ENCODE assay signal across 20 mouse cellular contexts in genomic region chr16:10790702-10791101, GRCm38 (mm10). TPM values are rescaled to one million over a fixed set of nuclear protein-coding genes. Genes with fewer than 3 reads are reported as not detected.
DNase-seq lines count a peak whose midpoint lies in the region; TF ChIP-seq lines count a peak whose summit lies in the region.
"Had no signal": no experiment of that assay in that cellular context is flagged by ENCODE, and none has a peak within 500 bp of the region (broad histone marks: within the 10 kb centered on the region; RNA-seq: fewer than 3 reads in every experiment).

Gene Prm3 (minus strand): TSS chr16:10790914.

- H3K27ac ChIP-seq in testis, adult 2 months (ENCODE audit: control insufficient read depth, insufficient read depth, low read depth, low read length), result peak within 1 kb of the TSS; percentile 88

- H3K4me1 ChIP-seq in testis, adult 2 months (ENCODE audit: control insufficient read depth, insufficient read depth, low read length), result peaks cover 10% of the 10 kb centered on the region

- H3K4me3 ChIP-seq in testis, adult 2 months (ENCODE audit: control insufficient read depth, low read depth, low read length), result peak within 1 kb of the TSS; percentile 89

- DNase-seq in testis, postnatal 14 days (ENCODE audit: low spot score), result no peak
- DNase-seq: adrenal gland, adult 2 months; adrenal gland, adult 8-10 months; adrenal gland, postnatal 10 days; adrenal gland, postnatal 14 days; adrenal gland, postnatal 25 days; adrenal gland, postnatal 36 days; B cell, adult 2 months; cerebellum, adult 11 months; cerebellum, adult 11-12 months; cerebellum, adult 18-20 months; cerebellum, adult 2 months had no signal

- TF ChIP-seq CTCF in testis, adult 2 months (IDR thresholded peaks at IDR 0.05; ENCODE audit: control insufficient read depth, insufficient read depth, insufficient replicate concordance, low read depth, low read length), result no peak

- peak; percentile 94; the same call in 1 of the 2 replicates for TF ChIP-seq POLR2A in testis, adult 2 months (IDR thresholded peaks at IDR 0.05; ENCODE audit: control insufficient read depth, low read depth, low read length)

- H3K27me3 ChIP-seq in testis, adult 2 months (ENCODE audit: control insufficient read depth, insufficient read depth, low read length), result no peaks in the 10 kb centered on the region
- H3K27me3 ChIP-seq: CH12.LX, Patski had no signal

- no peaks in the 10 kb centered on the region for H3K36me3 ChIP-seq in testis, adult 2 months (ENCODE audit: control insufficient read depth, insufficient read depth, low read length)
- H3K36me3 ChIP-seq: G1E had no signal

RNA-seq across cellular contexts. Expression of gene Prm3, which starts in this region (rescaled TPM):
- polyA plus RNA-seq in testis, adult 2 months (2012; rRNA removed), result 521 and 620 TPM in 2 replicates
- polyA plus RNA-seq: activated CD4-positive, CD25-positive, alpha-beta regulatory T cell, adult 4 months; adrenal gland, adult 2 months; brain, embryonic 14.5 days; C2C12; CD4-positive, CD25-positive, alpha-beta regulatory T cell, adult 4 months; cerebellum, adult 2 months; G1E; Patski had no signal
